Comparison of ENCODE assay signal across 8 mouse cellular contexts in genomic region chr17:6778771-6779509, GRCm38 (mm10). TPM values are rescaled to one million over a fixed set of nuclear protein-coding genes. Genes with fewer than 3 reads are reported as not detected.
DNase-seq lines count a peak whose midpoint lies in the region; ATAC-seq and TF ChIP-seq lines count a peak whose summit lies in the region.

No protein-coding gene starts in this region.

- H3K9ac ChIP-seq in midbrain, embryonic 11.5 days (ENCODE audit: low read length) = peak overlapping the region; percentile 44
- H3K9ac ChIP-seq in stomach, embryonic 14.5 days (replicated peaks; ENCODE audit: low read depth, low read length) = peak overlapping the region; percentile 18; the same call in 1 of the 2 replicates

- H3K9me3 ChIP-seq in limb, embryonic 10.5 days (replicated peaks) = no peaks in the 10 kb centered on the region
- no peaks in the 10 kb centered on the region for H3K9me3 ChIP-seq in midbrain, embryonic 11.5 days (ENCODE audit: control insufficient read depth, low read length)
- H3K9me3 ChIP-seq in stomach, embryonic 14.5 days (ENCODE audit: control insufficient read depth, low read depth, low read length) = no peaks in the 10 kb centered on the region

- intact Hi-C loops in gastrocnemius, adult 2 months (cut with DNase I) = loop anchor here (5.0 kb wide), 1 partner anchor 113 kb away; no protein-coding TSS in a partner anchor
- intact Hi-C loops in heart, postnatal 25 days (cut with DNase I) = loop anchor here (5.0 kb wide), 1 partner anchor 113 kb away; no protein-coding TSS in a partner anchor

- H3K36me3 ChIP-seq in limb, embryonic 10.5 days = no peaks in the 10 kb centered on the region
- no peaks in the 10 kb centered on the region for H3K36me3 ChIP-seq in midbrain, embryonic 11.5 days (ENCODE audit: control insufficient read depth, insufficient read depth, low read length)
- H3K36me3 ChIP-seq in stomach, embryonic 14.5 days (ENCODE audit: control insufficient read depth, insufficient read depth, low read length) = no peaks in the 10 kb centered on the region

- ATAC-seq in erythroid progenitor cell, adult 5-6 weeks (replicated peaks; ENCODE audit: low FRiP score, poor library complexity, severe bottlenecking) = 0 out of 2 replicates have a peak, but pooled peaks have one; percentile 37
- ATAC-seq in midbrain, embryonic 11.5 days (ENCODE audit: low FRiP score) = peak; percentile 36; the same call in 1 of the 2 replicates
- no peak for ATAC-seq in stomach, embryonic 14.5 days (ENCODE audit: insufficient number of reproducible peaks, insufficient read depth, low FRiP score, low read depth)

- peak overlapping the region; percentile 75 for H3K4me3 ChIP-seq in gastrocnemius, adult 2 months
- H3K4me3 ChIP-seq in limb, embryonic 10.5 days = peak overlapping the region; percentile 58
- H3K4me3 ChIP-seq in midbrain, embryonic 11.5 days (ENCODE audit: low read depth, low read length) = peak overlapping the region; percentile 29
- H3K4me3 ChIP-seq in stomach, embryonic 14.5 days (ENCODE audit: low read depth, low read length) = peak overlapping the region; percentile 68

- TF ChIP-seq CTCF in gastrocnemius, adult 2 months (IDR thresholded peaks at IDR 0.05) = no peak

- H3K4me2 ChIP-seq in midbrain, embryonic 11.5 days = peak overlapping the region; percentile 70
- peak overlapping the region; percentile 89 for H3K4me2 ChIP-seq in stomach, embryonic 14.5 days (replicated peaks; ENCODE audit: low read depth, low read length)

- H3K27ac ChIP-seq in gastrocnemius, adult 2 months = peak overlapping the region; percentile 76
- H3K27ac ChIP-seq in limb, embryonic 10.5 days = peak overlapping the region; percentile 78
- no peak overlapping the region for H3K27ac ChIP-seq in midbrain, embryonic 11.5 days (ENCODE audit: low read depth, low read length)
- peak overlapping the region; percentile 71; the same call in 1 of the 2 replicates for H3K27ac ChIP-seq in stomach, embryonic 14.5 days (ENCODE audit: low read length)

- peaks cover 49% of the 10 kb centered on the region for H3K4me1 ChIP-seq in limb, embryonic 10.5 days
- peaks cover 15% of the 10 kb centered on the region for H3K4me1 ChIP-seq in midbrain, embryonic 11.5 days (ENCODE audit: control insufficient read depth, insufficient read depth, low read length)
- peaks cover 7% of the 10 kb centered on the region; the same call in 1 of the 2 replicates for H3K4me1 ChIP-seq in stomach, embryonic 14.5 days (ENCODE audit: control insufficient read depth, insufficient read depth, low read length)

- peak; percentile 44 for DNase-seq in gastrocnemius, adult 2 months
- no peak for DNase-seq in gastrocnemius, adult 8-10 months (ENCODE audit: low spot score in 2 of 2)
- peak; percentile 83 for DNase-seq in R1 (ENCODE audit: low read depth, low spot score)
- DNase-seq in heart, postnatal 25 days (ENCODE audit: low spot score) = peak; percentile 17
- DNase-seq in limb, embryonic 10.5 days (ENCODE audit: low spot score) = peak; percentile 70
- peak; percentile 95 for DNase-seq in midbrain, embryonic 11.5 days (ENCODE audit: low spot score, missing footprints)

- 8% methylated on average over 23 of the region's 23 CpGs for WGBS in limb, embryonic 10.5 days
- WGBS in midbrain, embryonic 11.5 days = 10% methylated on average over 23 of the region's 23 CpGs
- WGBS in stomach, embryonic 14.5 days = 4% methylated on average over 23 of the region's 23 CpGs

- peaks cover 37% of the 10 kb centered on the region for H3K27me3 ChIP-seq in limb, embryonic 10.5 days (ENCODE audit: low read depth, poor library complexity, severe bottlenecking)
- peaks cover 25% of the 10 kb centered on the region for H3K27me3 ChIP-seq in midbrain, embryonic 11.5 days (ENCODE audit: control insufficient read depth, insufficient read depth, low read length)
- 0 out of 2 replicates have a peak, but pooled peaks cover 2% of the 10 kb centered on the region for H3K27me3 ChIP-seq in stomach, embryonic 14.5 days (ENCODE audit: control insufficient read depth, insufficient read depth, low read length)

RNA-seq across cellular contexts. Expression of gene Ezr, which starts 3.6 kb away (rescaled TPM):
- 1 to 10 TPM; 1.5 to 1.9 TPM for total RNA-seq in gastrocnemius, adult 2 months (2021)
- total RNA-seq in gastrocnemius, adult 8-10 months (2022) = 1 to 10 TPM in 3 of 4 experiments, under 1 TPM in 1; 0.58 to 1.5 (median 1.3) TPM
- 59.5 and 69.6 TPM in 2 replicates for total RNA-seq in erythroid progenitor cell, adult 5-6 weeks (2015; ENCODE audit: low replicate concordance)
- 196 and 254 TPM in 2 replicates for total RNA-seq in erythroid progenitor cell, adult 5-6 weeks (2017; ENCODE audit: low replicate concordance)
- 10 to 100 TPM; 39.3 to 43.6 TPM for total RNA-seq in heart, postnatal 25 days (2021)
- polyA plus RNA-seq in limb, embryonic 10.5 days (2016; fragmentation: Nextera tagmentation; extraction: Ambion mirVana) = 24.8 and 26.2 TPM in 2 replicates
- polyA plus RNA-seq in midbrain, embryonic 11.5 days (2014; fragmentation: Nextera tagmentation; extraction: Ambion mirVana) = 47.0 and 51.0 TPM in 2 replicates
- 176 and 199 TPM in 2 replicates for polyA plus RNA-seq in stomach, embryonic 14.5 days (2014; fragmentation: Nextera tagmentation; extraction: Ambion mirVana)

Comparison
In these comparisons a context has a peak if more than half of its experiments do, and no peak if none do; other contexts are left out.
1. DNase-seq: peak in gastrocnemius, adult 2 months (single experiment), R1 (single experiment), heart, postnatal 25 days (single experiment), limb, embryonic 10.5 days (single experiment) and midbrain, embryonic 11.5 days (single experiment); none in gastrocnemius, adult 8-10 months (0 of 2).
2. RNA of gene Ezr, which starts 3.6 kb away (total RNA-seq): 59.5 to 254 TPM in erythroid progenitor cell, adult 5-6 weeks and 39.3 to 43.6 TPM in heart, postnatal 25 days; 1.5 to 1.9 TPM in gastrocnemius, adult 2 months and 0.58 to 1.5 TPM in gastrocnemius, adult 8-10 months; every median in the first group is over 10 times any median in the second.
3. Peak in every context shown above with its lines, with median percentiles within 50 percentile points of each other: H3K4me3 ChIP-seq.